Mouse (Mus musculus) forebrain, embryonic 16.5 days (tissue): ENCODE measurements at regions not wholly inside any gene's neighbourhood (a gene's known extent, or its start where the extent isn't known, plus 50 kb on each side); places are given as distances from the start of the nearest gene placed in this dataset.

ENCODE experiments used
- ATAC-seq: fragments of 200-750 bp; cut with Nextera tagmentation; 2 replicates; pipeline ENCODE4 v1.8.0; 2017; ENCODE audit warnings: mild to moderate bottlenecking, moderate library complexity
- H3K27ac ChIP-seq: fragments of 300-500 bp; sonication (generic); 2 replicates; pipeline ENCODE4 v1.5.1; 2014; ENCODE audit warnings: low read length, control low read depth
- H3K27me3 ChIP-seq: fragments of 300-500 bp; sonication (generic); replicated peaks from 2 replicates; pipeline ENCODE4 v1.6.1; 2014; ENCODE audit warnings: low read length; ENCODE audit not compliant: control insufficient read depth, insufficient read depth
- H3K36me3 ChIP-seq: fragments of 300-500 bp; sonication (generic); 2 replicates; pipeline ENCODE4 v1.6.1; 2014; ENCODE audit not compliant: control insufficient read depth, insufficient read depth
- H3K4me1 ChIP-seq: fragments of 300-500 bp; sonication (generic); replicated peaks from 2 replicates; pipeline ENCODE4 v1.6.1; 2014; ENCODE audit warnings: low read length; ENCODE audit not compliant: control insufficient read depth, insufficient read depth
- H3K4me2 ChIP-seq: fragments of 300-500 bp; sonication (generic); 2 replicates; pipeline ENCODE4 v1.6.1; 2014; ENCODE audit warnings: mild to moderate bottlenecking, low read length, control low read depth
- H3K4me3 ChIP-seq: fragments of 300-500 bp; sonication (generic); replicated peaks from 2 replicates; pipeline ENCODE4 v1.5.1; 2014; ENCODE audit warnings: mild to moderate bottlenecking, low read length, control low read depth
- H3K9ac ChIP-seq: fragments of 300-500 bp; sonication (generic); replicated peaks from 2 replicates; pipeline ENCODE4 v1.6.1; 2014; ENCODE audit warnings: low read depth, low read length, control low read depth
- H3K9me3 ChIP-seq: fragments of 300-500 bp; sonication (generic); 2 replicates; pipeline ENCODE4 v1.6.1; 2016; ENCODE audit warnings: low read length; ENCODE audit not compliant: control insufficient read depth
- WGBS: fragments of 180-500 bp; shearing (Covaris S2); extraction: QIAGEN DNeasy Blood & Tissue Kit; methylation state at CpG from one replicate; pipeline ENCODE4 v1.1.7; 2014; 5-methylcytosine and 5-hydroxymethylcytosine counted together

GRCm38 (mm10) chr13:16739563-16739962 lies 727.9 kb downstream of the Inhba start:
- no peaks in the 10 kb centered on the region for H3K9me3 ChIP-seq
- no peaks in the 10 kb centered on the region for H3K27me3 ChIP-seq
- no peak for ATAC-seq
- H3K4me2 ChIP-seq = no peak overlapping the region
- no peak overlapping the region for H3K27ac ChIP-seq
- no peak overlapping the region for H3K4me3 ChIP-seq
- H3K9ac ChIP-seq = no peak overlapping the region
- WGBS = 86% methylated on average over 3 of the region's 3 CpGs
- H3K4me1 ChIP-seq = no peaks in the 10 kb centered on the region
- no peaks in the 10 kb centered on the region for H3K36me3 ChIP-seq

- Histone ChIP-seq H3K4me3 (no peak overlapping the region), H3K9me3 (no peaks in the 10 kb centered on the region), H3K27me3 (no peaks in the 10 kb centered on the region), H3K4me1 (no peaks in the 10 kb centered on the region), H3K36me3 (no peaks in the 10 kb centered on the region), H3K4me2 (no peak overlapping the region), H3K9ac (no peak overlapping the region), H3K27ac (no peak overlapping the region)
- ATAC-seq = no peak
- WGBS = 96% methylated on average over 1 of the region's 1 CpGs
These were observed 732.6 kb downstream of the Inhba start for GRCm38 (mm10) chr13:16744237-16744636.

- 0 out of 2 replicates have a peak, but pooled peaks have one; percentile 62 for ATAC-seq
- H3K27ac ChIP-seq = no peak overlapping the region
- no peak overlapping the region for H3K4me3 ChIP-seq
- no peak overlapping the region for H3K4me2 ChIP-seq
- no peaks in the 10 kb centered on the region for H3K36me3 ChIP-seq
- no peak overlapping the region for H3K9ac ChIP-seq
- WGBS = 62% methylated on average over 1 of the region's 1 CpGs
- no peaks in the 10 kb centered on the region for H3K27me3 ChIP-seq
- H3K9me3 ChIP-seq = no peaks in the 10 kb centered on the region
- H3K4me1 ChIP-seq = no peaks in the 10 kb centered on the region
These were observed 734.0 kb downstream of the Inhba start for GRCm38 (mm10) chr13:16745644-16746043.

GRCm38 (mm10) chr13:16746451-16746850 lies 734.8 kb downstream of the Inhba start:
- H3K27me3 ChIP-seq = no peaks in the 10 kb centered on the region
- ATAC-seq = no peak
- H3K9ac ChIP-seq = no peak overlapping the region
- H3K27ac ChIP-seq = no peak overlapping the region
- no peaks in the 10 kb centered on the region for H3K36me3 ChIP-seq
- WGBS = 93% methylated on average over 1 of the region's 1 CpGs
- H3K4me2 ChIP-seq = no peak overlapping the region
- no peaks in the 10 kb centered on the region for H3K9me3 ChIP-seq
- no peak overlapping the region for H3K4me3 ChIP-seq
- no peaks in the 10 kb centered on the region for H3K4me1 ChIP-seq

GRCm38 (mm10) chr13:16756264-16756663 lies 744.6 kb downstream of the Inhba start:
- ATAC-seq = peak; percentile 20; the same call in 1 of the 2 replicates
- H3K27me3 ChIP-seq = no peaks in the 10 kb centered on the region
- no peak overlapping the region for H3K9ac ChIP-seq
- no peaks in the 10 kb centered on the region for H3K36me3 ChIP-seq
- H3K4me1 ChIP-seq = peaks cover 4% of the 10 kb centered on the region
- no peaks in the 10 kb centered on the region for H3K9me3 ChIP-seq
- H3K4me2 ChIP-seq = no peak overlapping the region
- 34% methylated on average over 3 of the region's 3 CpGs for WGBS
- no peak overlapping the region for H3K4me3 ChIP-seq
- H3K27ac ChIP-seq = no peak overlapping the region

- H3K9me3 ChIP-seq = no peaks in the 10 kb centered on the region
- no peak overlapping the region for H3K9ac ChIP-seq
- no peak overlapping the region for H3K27ac ChIP-seq
- no peak overlapping the region for H3K4me2 ChIP-seq
- no peak for ATAC-seq
- no peaks in the 10 kb centered on the region for H3K27me3 ChIP-seq
- no peak overlapping the region for H3K4me3 ChIP-seq
- no peaks in the 10 kb centered on the region for H3K36me3 ChIP-seq
- peaks cover 18% of the 10 kb centered on the region for H3K4me1 ChIP-seq
These were observed 748.4 kb downstream of the Inhba start for GRCm38 (mm10) chr13:16760045-16760444.

GRCm38 (mm10) chr13:16761415-16761814 lies 749.8 kb downstream of the Inhba start:
- H3K27ac ChIP-seq = no peak overlapping the region
- 86% methylated on average over 4 of the region's 4 CpGs for WGBS
- no peak overlapping the region for H3K9ac ChIP-seq
- H3K36me3 ChIP-seq = no peaks in the 10 kb centered on the region
- H3K4me2 ChIP-seq = no peak overlapping the region
- ATAC-seq = no peak
- H3K4me3 ChIP-seq = no peak overlapping the region
- peaks cover 14% of the 10 kb centered on the region for H3K4me1 ChIP-seq
- H3K27me3 ChIP-seq = no peaks in the 10 kb centered on the region
- H3K9me3 ChIP-seq = no peaks in the 10 kb centered on the region

GRCm38 (mm10) chr13:16762326-16762725 lies 750.7 kb downstream of the Inhba start:
- 17% methylated on average over 8 of the region's 8 CpGs for WGBS

GRCm38 (mm10) chr13:16762727-16763512 lies 751.3 kb downstream of the Inhba start:
- 5% methylated on average over 8 of the region's 8 CpGs for WGBS
- H3K9me3 ChIP-seq = no peaks in the 10 kb centered on the region
- H3K4me2 ChIP-seq = peak overlapping the region; percentile 16
- 0 out of 2 replicates have a peak overlapping the region, but pooled peaks have one; percentile 5 for H3K9ac ChIP-seq
- peak; percentile 90 for ATAC-seq
- peaks cover 14% of the 10 kb centered on the region for H3K4me1 ChIP-seq
- peak overlapping the region; percentile 88 for H3K27ac ChIP-seq
- H3K27me3 ChIP-seq = no peaks in the 10 kb centered on the region
- H3K36me3 ChIP-seq = no peaks in the 10 kb centered on the region
- no peak overlapping the region for H3K4me3 ChIP-seq

More at GRCm38 (mm10) chr13:16762326-16762725, 750.7 kb downstream of the Inhba start:
- peak overlapping the region; percentile 16 for H3K27ac ChIP-seq
- H3K9ac ChIP-seq = no peak overlapping the region
- H3K27me3 ChIP-seq = no peaks in the 10 kb centered on the region
- H3K36me3 ChIP-seq = no peaks in the 10 kb centered on the region
- peak; percentile 52 for ATAC-seq
- no peaks in the 10 kb centered on the region for H3K9me3 ChIP-seq
- peaks cover 14% of the 10 kb centered on the region for H3K4me1 ChIP-seq
- no peak overlapping the region for H3K4me3 ChIP-seq
- H3K4me2 ChIP-seq = no peak overlapping the region
